Mouse (Mus musculus) kidney, adult 2 months (tissue): Measurements from ENCODE around the gene Sash3. TPM values are rescaled to one million over a fixed set of nuclear protein-coding genes. Genes with fewer than 3 reads are reported as not detected.

Experiments
- DNase-seq: peaks from one replicate; pipeline ENCODE4 v3.0.0; 2021
- H3K27ac ChIP-seq: fragments of 200-500 bp; 2 replicates; pipeline ENCODE4 v1.5.1; 2012; ENCODE audit warnings: low read depth, low read length, control low read depth, inconsistent platforms; ENCODE audit not compliant: insufficient read depth
- H3K27me3 ChIP-seq: fragments of 200-500 bp; replicated peaks from 2 replicates; pipeline ENCODE4 v1.6.1; 2012; ENCODE audit warnings: mild to moderate bottlenecking, moderate library complexity, low read length, inconsistent platforms; ENCODE audit not compliant: control insufficient read depth, insufficient read depth
- H3K36me3 ChIP-seq: fragments of 200-500 bp; 2 replicates; pipeline ENCODE4 v1.6.1; 2012; ENCODE audit warnings: mild to moderate bottlenecking, moderate library complexity, low read length, inconsistent platforms; ENCODE audit not compliant: control insufficient read depth, insufficient read depth
- H3K4me1 ChIP-seq: fragments of 200-500 bp; 2 replicates; pipeline ENCODE4 v1.6.1; 2011; ENCODE audit warnings: low read length; ENCODE audit not compliant: control insufficient read depth, insufficient read depth
- H3K4me3 ChIP-seq: fragments of 200-500 bp; 2 replicates; pipeline ENCODE4 v1.5.1; 2011; ENCODE audit warnings: mild to moderate bottlenecking, low read depth, low read length, control low read depth; ENCODE audit not compliant: insufficient read depth
- CTCF ChIP-seq: fragments of 200-500 bp; conservative IDR thresholded peaks from 2 replicates; pipeline ENCODE4 v1.5.1; 2011; ENCODE audit warnings: low read depth, mild to moderate bottlenecking, control low read depth, low read length, moderate library complexity, mixed read lengths; ENCODE audit not compliant: insufficient read depth, insufficient read length
- POLR2A ChIP-seq: fragments of 200-500 bp; IDR thresholded peaks from one replicate; pipeline ENCODE4 v1.6.1; 2011; ENCODE audit warnings: low read depth, low read length, control low read depth
- WGBS: fragments of 180-500 bp; shearing (Covaris S2); methylation state at CpG from one replicate; pipeline ENCODE4 v1.1.7; 2018; 5-methylcytosine and 5-hydroxymethylcytosine counted together
- polyA plus RNA-seq: library from polyadenylated mRNA; depleted of rRNA; stranded (reverse); fragments of >200 nt; gene quantifications from 2 replicates; pipeline ENCODE4 v1.2.3, GENCODE M21; 2012

The Sash3 gene
- polyA plus RNA-seq, 1 experiment: 6.8 TPM

DNA sequence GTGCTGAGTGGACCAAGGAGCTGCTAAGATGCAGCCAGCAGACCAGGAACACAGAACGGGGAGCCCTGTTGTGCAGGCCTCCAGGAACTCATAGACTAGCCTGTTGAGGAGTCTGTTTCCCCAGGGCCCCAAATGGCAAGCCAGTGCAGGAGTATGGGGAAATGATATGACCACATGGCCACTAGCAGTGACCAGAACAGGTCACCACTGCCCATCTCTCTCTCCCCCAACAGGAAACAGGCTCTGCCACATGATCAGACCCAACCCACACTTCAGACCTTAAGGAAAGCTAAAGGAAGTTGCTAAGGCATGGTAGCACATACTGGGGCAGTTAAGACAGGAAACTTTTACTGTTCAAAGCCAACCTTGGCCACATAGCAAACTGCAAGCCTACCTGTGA is 17.1 kb upstream of the Sash3 start:
- Histone ChIP-seq H3K27ac (no peak overlapping the region), H3K4me1 (no peaks in the 10 kb centered on the region), H3K27me3 (no peaks in the 10 kb centered on the region), H3K36me3 (no peaks in the 10 kb centered on the region), H3K4me3 (no peak overlapping the region)
- TF ChIP-seq CTCF (no peak), POLR2A (no peak)
- WGBS: 91% methylated on average over 1 of the region's 1 CpGs
- DNase-seq: no peak

DNA sequence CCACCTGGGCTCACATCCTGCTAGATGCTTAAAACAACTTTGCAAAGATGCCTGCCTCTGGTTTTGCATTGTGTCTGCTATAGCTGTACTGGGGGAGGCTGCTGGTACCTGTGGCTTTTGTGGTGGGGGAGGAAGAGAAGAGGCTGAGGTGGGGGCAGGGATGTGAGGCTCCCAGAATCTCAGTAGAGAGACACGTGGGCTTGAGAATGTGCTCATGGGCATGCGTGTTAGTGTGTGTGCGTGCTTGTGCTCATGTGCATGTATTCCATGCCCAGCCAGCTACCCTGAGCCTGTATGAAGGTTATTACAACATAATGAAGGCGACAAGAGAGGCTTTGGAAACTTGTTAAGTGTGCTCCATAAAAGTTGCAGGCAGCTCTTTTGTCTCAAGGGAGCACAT is 9.3 kb upstream of the Sash3 start:
- no peak overlapping the region for H3K4me3 ChIP-seq
- no peaks in the 10 kb centered on the region for H3K27me3 ChIP-seq
- H3K36me3 ChIP-seq: no peaks in the 10 kb centered on the region
- no peak overlapping the region for H3K27ac ChIP-seq
- 88% methylated on average over 4 of the region's 4 CpGs for WGBS
- H3K4me1 ChIP-seq: no peaks in the 10 kb centered on the region
- TF ChIP-seq CTCF: no peak
- TF ChIP-seq POLR2A: no peak
- no peak for DNase-seq

DNA sequence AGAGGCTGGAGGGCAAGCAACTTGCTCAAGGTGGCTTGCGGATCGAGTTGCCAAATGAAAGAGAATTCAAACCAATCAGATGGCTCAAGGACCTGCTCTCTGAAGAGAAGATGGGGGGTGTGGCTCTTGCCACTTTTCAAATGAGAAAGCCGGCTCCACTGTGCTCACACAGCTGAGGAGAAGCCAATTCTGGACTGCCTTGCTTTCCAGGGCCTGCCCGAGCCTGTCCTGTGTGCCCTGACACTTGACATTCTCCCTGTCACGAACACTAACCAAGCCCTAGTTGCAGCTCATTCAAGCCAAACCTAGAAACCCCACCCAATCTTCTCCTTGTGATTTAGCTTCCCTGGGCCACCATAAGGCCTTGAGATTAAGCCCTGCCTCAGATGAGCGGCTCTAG is 8.2 kb upstream of the Sash3 start:
- 77% methylated on average over 6 of the region's 6 CpGs for WGBS
- Histone ChIP-seq H3K4me1 (no peaks in the 10 kb centered on the region), H3K27me3 (no peaks in the 10 kb centered on the region), H3K4me3 (no peak overlapping the region), H3K36me3 (no peaks in the 10 kb centered on the region), H3K27ac (no peak overlapping the region)
- DNase-seq: no peak
- no peak for TF ChIP-seq POLR2A
- no peak for TF ChIP-seq CTCF

DNA sequence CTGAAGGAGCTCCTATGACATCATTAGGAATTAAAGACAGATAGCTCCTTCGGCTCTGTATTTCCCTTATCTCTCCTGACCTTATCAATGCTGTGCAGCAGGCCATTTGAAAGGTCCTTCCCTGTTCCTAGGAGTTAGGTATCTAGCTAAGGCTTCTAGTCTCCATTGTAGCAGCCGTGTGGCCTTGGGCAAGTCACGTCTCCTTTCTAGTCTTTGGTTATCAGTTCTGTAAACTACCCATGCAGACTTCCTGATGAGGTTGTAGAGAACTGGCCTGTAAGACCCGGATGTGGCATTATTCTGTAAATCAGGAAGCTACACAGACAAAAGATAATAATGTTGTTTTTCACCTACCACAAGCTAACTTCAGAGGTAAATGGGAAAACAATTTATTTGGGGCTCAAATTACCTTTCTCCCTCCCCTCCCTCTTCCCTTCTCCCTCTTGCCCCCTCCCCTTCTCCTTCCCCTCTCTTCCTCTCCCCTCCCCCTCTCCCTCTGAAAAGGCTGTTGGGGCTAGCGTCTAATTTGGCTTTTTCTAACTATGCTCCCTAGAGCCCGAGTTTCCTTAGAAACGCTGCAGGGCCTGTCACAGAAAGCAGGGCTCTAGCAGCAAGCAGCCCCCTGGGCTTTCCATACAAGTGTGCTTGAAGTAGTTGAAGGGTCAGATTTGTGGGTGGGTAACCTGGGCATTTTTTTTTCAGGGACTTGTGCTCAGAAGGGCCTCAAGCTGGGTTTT is 7.5 kb upstream of the Sash3 start:
- no peak for TF ChIP-seq CTCF
- no peak for TF ChIP-seq POLR2A
- no peaks in the 10 kb centered on the region for H3K27me3 ChIP-seq
- H3K4me1 ChIP-seq: no peaks in the 10 kb centered on the region
- no peak overlapping the region for H3K27ac ChIP-seq
- no peaks in the 10 kb centered on the region for H3K36me3 ChIP-seq
- no peak overlapping the region for H3K4me3 ChIP-seq
- no peak for DNase-seq
- WGBS: 51% methylated on average over 7 of the region's 7 CpGs

DNA sequence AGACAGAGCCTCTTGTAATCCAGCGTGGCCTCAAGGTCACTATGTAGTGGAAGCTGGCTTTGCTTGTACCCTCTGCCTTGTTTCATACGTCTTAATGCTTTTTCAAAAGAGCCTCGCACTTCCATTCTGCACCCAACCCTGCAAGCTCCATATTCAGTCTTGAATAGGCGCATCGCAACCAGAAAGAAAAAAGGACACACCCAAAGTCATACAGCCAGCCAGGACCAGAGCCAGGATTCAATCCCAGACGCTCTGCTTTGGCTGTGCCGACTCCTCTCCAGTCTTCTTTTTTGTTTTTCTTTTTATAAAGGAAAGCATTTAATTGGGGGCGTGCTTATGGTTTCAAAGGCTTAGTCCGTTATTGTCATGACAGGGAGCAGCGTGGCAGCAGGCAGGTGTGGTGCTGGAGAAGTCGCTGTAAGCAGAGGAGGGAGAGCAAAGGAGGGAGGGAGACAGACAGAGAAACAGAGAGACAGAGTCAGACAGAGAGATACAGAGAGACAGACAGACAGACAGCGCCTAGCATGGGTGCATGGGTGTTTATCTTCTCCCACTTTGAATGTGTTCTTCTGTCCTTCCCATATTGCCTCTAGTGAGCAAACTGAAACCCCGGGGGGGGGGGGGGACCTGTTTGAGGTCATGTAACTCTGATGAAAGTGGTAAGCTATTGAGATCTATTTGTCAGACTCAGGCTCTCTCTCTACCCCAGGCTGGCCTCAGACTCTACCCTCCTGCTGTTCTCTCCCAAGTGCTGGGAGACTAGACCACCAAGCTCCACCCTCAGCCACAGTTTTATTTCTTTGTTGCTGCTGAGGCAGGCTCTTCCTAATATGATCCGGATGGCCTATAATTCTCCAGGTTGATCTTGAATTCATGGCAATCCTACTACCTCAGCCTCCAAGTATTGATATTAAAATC is 6.6 kb upstream of the Sash3 start:
- 64% methylated on average over 14 of the region's 14 CpGs for WGBS
- no peak overlapping the region for H3K4me3 ChIP-seq
- DNase-seq: no peak
- TF ChIP-seq POLR2A (no peak), CTCF (no peak)
- no peaks in the 10 kb centered on the region for H3K4me1 ChIP-seq
- H3K27me3 ChIP-seq: no peaks in the 10 kb centered on the region
- H3K27ac ChIP-seq: no peak overlapping the region
- no peaks in the 10 kb centered on the region for H3K36me3 ChIP-seq

DNA sequence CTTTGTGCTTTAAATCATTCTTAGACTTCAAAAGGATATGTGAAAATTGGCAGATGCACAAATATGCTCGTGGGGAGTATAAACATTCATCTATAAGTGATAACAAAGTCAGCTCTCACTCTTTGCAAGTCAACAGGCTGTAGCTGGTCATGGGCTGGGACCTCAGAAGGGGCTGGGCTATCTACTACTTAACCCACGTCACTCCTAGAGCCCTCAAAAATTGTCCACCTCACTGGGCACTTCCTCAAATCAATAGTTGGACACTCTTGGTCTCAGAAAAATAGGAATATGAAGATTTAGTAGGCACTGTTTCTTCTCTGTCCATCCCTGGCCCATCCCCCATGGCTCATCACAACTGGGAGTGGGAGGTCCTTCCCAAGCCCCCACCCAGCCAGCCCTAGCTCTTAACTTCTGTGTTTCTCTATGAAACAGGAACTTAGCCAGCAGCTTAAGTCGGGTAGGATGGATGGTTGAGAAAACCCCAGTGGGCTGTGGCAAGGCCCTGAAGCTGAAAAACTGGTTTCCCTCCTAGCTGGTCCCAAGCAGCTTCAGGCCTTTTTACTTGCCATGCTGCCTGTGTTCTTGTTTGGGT is 5.9 kb upstream of the Sash3 start:
- peak; percentile 8 for DNase-seq
- WGBS: 66% methylated on average over 3 of the region's 3 CpGs
- Histone ChIP-seq H3K27ac (no peak overlapping the region), H3K4me1 (no peaks in the 10 kb centered on the region), H3K27me3 (no peaks in the 10 kb centered on the region), H3K36me3 (no peaks in the 10 kb centered on the region), H3K4me3 (no peak overlapping the region)
- no peak for TF ChIP-seq CTCF
- TF ChIP-seq POLR2A: no peak

DNA sequence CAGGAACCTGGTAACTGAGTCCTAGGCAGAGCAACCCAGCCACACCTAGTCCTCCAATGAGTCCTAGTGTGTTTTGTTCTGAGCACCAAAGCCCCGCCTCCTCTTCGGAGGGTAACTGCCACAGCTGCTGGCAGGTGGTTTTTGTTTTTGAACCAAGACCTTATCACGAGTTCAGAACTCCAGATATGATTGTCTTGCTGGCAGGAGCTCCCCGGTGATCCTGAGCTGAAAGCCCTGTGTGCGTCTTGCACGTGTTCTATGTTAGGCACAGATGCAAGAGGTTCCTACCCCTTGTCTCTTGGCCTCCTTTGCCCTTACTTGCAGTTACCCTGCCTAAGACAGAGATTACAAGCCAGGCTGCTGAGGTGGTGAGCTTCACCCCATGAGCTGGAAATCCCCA is 4.8 kb upstream of the Sash3 start:
- TF ChIP-seq CTCF: no peak
- TF ChIP-seq POLR2A: no peak
- Histone ChIP-seq H3K36me3 (no peaks in the 10 kb centered on the region), H3K27ac (no peak overlapping the region), H3K4me3 (no peak overlapping the region), H3K4me1 (no peaks in the 10 kb centered on the region), H3K27me3 (no peaks in the 10 kb centered on the region)
- WGBS: 74% methylated on average over 6 of the region's 6 CpGs
- DNase-seq: no peak
